Mouse (Mus musculus) frontal cortex, postnatal 10 days (tissue): ENCODE measurements around the gene Rcor3.
A peak's percentile ranks its signal among the peaks of the same experiment; 100 is the strongest.

Experiments
- DNase-seq, 2 experiments: peaks; one replicate each; pipeline ENCODE4 v3.0.0; 2022; ENCODE audit warnings: low spot score in 2 of 2, mixed read lengths in 1 of 2

The Rcor3 gene

GRCm38 (mm10) chr1:192137926-192138910, at the start of gene Rcor3:
Rcor3 (minus strand) TSS chr1:192138062.
- peak; percentile 68 to 77 for DNase-seq

- no peak for DNase-seq
Observed at GRCm38 (mm10) chr1:192181696-192182257, 43.9 kb upstream of the Rcor3 start.

GRCm38 (mm10) chr1:192179877-192180276, 42.0 kb upstream of the Rcor3 start:
- no peak for DNase-seq

GRCm38 (mm10) chr1:192171477-192171876, 33.6 kb upstream of the Rcor3 start:
- no peak for DNase-seq

GRCm38 (mm10) chr1:192151179-192151578, 13.3 kb upstream of the Rcor3 start:
- no peak for DNase-seq

- DNase-seq: no peak
Observed at GRCm38 (mm10) chr1:192140313-192140712, 2.5 kb upstream of the Rcor3 start.

- peak in 1 of 2 experiments; percentile 50 for DNase-seq
Observed at GRCm38 (mm10) chr1:192137291-192137925, 454 bp downstream of the Rcor3 start.

- DNase-seq: peak; percentile 78 to 81
Observed at GRCm38 (mm10) chr1:192136561-192137290, 1.1 kb downstream of the Rcor3 start.

- no peak for DNase-seq
Observed at GRCm38 (mm10) chr1:192130202-192130601, 7.7 kb downstream of the Rcor3 start.

GRCm38 (mm10) chr1:192128343-192128742, 9.5 kb downstream of the Rcor3 start:
- DNase-seq: no peak

- no peak for DNase-seq
Observed at GRCm38 (mm10) chr1:192125761-192126160, 12.1 kb downstream of the Rcor3 start.

GRCm38 (mm10) chr1:192116262-192116661, 21.6 kb downstream of the Rcor3 start:
- DNase-seq: no peak

- no peak for DNase-seq
Observed at GRCm38 (mm10) chr1:192115378-192115777, 22.5 kb downstream of the Rcor3 start.

GRCm38 (mm10) chr1:192109169-192109568, 28.7 kb downstream of the Rcor3 start:
- no peak for DNase-seq

- DNase-seq: no peak
Observed at GRCm38 (mm10) chr1:192107352-192107751, 30.5 kb downstream of the Rcor3 start.

GRCm38 (mm10) chr1:192105902-192106389, 31.9 kb downstream of the Rcor3 start:
- DNase-seq: no peak

- DNase-seq: no peak
Observed at GRCm38 (mm10) chr1:192104021-192104420, 33.8 kb downstream of the Rcor3 start.

- DNase-seq: no peak
Observed at GRCm38 (mm10) chr1:192103176-192103575, 34.7 kb downstream of the Rcor3 start.

GRCm38 (mm10) chr1:192101359-192101758, 36.5 kb downstream of the Rcor3 start:
- peak in 1 of 2 experiments; percentile 40 for DNase-seq

GRCm38 (mm10) chr1:192100742-192101141, 37.1 kb downstream of the Rcor3 start:
- no peak for DNase-seq

- no peak for DNase-seq
Observed at GRCm38 (mm10) chr1:192095626-192096025, 42.2 kb downstream of the Rcor3 start.
